Mouse (Mus musculus) Muller cell, postnatal 12 days (primary cell): ENCODE results near the gene Bmp8a.
"Not testable (repeated sequence)": the region's sequence is repeated elsewhere in the genome, so short reads cannot be mapped to it uniquely, and the experiment has no call there.

Experiments
- DNase-seq: peaks from one replicate; pipeline ENCODE4 v3.0.0-alpha.2; 2015; ENCODE audit errors: inconsistent ontology term

The Bmp8a gene

DNA sequence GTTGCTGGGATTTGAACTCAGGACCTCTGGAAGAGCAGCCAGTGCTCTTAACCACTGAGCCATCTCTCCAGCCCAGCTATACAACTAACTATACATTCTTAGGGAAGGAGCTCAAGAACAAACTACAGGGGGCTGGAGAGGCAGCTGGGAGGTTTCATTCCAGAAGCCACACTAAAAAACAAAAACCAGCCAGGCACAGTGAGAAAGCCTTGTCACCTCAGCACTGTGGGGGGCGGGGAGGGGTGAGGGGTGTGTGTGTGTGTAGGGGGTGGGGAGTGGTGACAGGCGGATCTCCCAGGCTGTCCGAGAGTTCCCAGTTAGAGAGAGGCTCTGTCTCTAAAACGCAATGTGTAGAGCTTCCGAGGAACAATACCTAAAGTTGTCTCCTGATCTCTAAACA, 11.7 kb downstream of the Bmp8a start:
- no peak for DNase-seq

DNA sequence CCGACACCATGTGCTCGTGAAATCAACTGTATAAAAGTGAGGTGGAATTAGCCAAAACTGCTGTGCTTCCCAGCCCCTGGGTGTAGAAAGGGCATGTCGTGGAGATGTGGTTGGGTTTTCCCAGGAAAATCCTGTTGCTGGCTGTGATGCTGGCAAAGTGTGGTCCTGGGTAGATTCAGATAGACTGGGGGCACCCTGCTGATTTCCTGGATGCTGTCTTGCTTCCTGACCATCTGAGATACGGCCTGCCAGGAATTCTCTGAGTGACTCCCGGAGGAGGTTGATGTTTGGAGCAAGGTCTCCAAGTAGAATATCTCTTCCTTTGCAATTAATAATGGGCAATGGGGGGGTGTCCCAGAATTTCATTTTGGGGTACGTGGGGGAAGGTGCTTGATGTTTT, 14.1 kb downstream of the Bmp8a start:
- DNase-seq = no peak

DNA sequence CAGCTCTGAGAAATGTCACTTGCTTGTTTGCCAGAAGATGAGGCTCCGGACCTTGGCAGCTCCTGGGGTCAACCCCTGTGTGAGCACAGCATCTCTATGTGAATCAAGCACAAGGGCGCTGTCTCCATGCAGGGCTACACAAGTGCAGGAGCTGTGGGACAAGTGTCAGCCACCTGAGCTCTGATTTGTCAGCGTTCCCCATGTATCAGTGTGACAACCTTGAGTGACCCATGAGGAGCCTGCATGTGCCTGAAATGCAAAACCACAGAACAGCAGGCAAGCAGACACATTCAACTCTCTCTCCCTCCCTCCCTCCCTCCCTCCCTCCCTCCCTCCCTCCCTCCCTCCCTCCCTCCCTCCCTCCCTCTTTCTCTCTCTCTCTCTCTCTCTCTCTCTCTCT, 15.4 kb downstream of the Bmp8a start:
- DNase-seq = no peak

DNA sequence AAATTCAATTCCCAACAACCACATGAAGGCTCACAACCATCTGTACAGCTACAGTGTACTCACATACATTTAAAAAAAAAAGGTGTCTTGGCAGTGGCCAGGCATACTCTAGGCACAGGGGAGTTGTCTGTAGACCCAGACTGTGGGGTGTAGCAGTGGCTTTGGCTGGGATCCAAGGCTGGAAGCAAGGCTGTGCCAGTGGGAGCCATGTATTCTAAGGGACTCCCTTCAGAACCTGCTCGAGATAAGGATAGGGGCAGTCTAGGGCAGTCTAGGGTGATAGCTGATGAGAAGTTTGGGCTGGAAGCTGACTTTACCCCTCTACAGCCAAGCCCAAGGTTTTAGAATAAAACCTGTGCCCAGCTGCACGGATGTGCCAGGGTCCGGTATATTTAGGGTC, 17.0 kb downstream of the Bmp8a start:
- DNase-seq = no peak

DNA sequence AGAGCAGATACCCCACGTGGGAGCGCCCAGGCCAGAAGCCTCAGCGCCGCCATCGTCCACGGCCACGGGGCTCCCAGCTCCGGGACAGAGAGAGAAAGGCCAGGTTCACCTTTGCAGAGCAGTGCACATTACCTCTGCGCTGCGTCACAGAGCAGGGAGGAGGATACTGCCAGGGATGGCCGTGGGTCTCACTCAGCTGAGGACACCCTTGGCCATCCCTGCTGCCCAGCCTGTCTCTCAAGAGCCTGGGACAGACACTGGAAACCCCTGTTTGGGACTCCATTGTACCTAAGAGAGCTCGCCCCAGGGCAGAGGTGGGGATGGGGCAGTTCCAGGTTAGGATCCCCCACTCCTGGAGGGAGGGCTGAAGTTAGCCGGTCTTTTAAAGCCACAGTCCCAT, 19.5 kb downstream of the Bmp8a start, which contains the start of gene Oxct2a:
TSS of gene Oxct2a (minus strand) at position 101 of the 400 bp plus-strand sequence.
- DNase-seq = no peak

DNA sequence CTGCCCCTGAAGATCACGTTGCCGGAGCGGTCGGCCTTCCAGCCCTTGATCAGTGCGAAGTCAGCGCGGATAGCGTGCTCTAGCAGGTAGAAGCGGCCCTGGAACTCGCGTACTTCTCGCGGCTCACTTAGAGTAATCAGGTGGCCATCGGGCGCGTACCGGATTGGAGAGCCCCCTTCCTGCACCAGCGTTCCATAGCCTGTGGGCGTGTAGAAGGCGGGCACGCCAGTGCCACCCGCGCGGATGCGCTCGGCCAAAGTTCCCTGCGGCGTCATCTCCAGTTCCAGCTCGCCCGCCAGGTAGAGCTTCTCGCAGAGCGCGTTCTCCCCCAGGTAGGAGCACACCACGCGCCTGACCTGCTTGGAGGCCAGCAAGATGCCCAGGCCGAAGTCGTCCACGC, 20.1 kb downstream of the Bmp8a start:
- not testable (repeated sequence) for DNase-seq

DNA sequence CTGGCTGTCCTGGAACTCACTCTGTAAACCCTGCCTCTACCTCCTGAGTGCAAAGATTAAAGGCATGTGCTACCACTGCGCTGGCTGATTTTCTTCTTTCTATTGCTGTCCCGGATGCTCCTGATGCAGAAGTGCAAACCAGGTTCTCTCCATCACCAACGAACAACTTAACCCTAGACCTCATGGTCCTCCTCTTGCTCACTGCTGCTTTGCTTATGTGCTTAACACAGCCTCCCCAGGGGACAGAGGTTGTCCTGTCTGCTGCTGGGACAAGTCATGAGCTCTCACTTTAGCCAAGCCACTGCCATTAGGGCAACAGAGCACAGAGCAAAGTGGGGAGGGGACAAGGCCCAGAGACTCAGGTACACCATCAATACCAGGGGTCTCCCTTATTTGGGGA, 28.6 kb downstream of the Bmp8a start:
- DNase-seq = no peak

DNA sequence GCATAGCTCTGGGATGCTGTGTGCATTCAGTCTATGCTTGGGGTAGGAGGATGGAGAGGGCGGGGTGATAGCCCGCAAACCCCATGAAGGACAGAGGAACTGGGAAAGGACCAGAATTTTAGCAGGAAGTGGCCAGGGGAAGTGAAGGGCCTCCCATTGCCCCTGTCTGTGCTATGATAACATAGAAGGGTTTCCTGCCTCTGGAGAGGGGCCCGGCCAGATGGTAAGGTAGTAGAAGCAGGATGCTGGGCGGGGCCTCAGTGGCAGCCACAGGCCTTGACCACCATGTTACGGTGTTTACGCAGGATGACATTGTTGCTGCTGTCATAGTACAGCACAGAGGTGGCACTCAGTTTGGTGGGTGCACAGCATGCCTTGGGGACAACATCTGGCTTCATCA, 30.0 kb downstream of the Bmp8a start:
- DNase-seq = no peak

DNA sequence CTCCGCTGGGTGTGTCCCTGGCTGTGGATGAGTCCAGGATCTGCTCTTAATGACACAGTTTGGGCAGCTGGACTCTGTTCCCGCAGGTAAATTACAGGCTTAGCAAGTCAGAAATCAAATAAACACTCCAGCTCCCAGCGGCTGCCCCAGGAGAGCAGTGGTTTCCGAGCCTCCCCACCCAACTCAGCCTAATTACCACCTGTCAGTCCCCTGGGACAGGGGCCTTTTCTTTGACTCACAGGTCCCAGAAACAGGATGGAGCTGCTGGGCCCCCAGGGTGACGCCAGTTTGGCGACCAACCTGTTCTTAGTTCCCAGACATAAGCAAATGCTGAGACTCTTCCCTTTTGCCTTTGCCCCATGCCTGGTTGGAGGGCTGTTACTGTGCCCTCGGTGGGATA, 31.2 kb downstream of the Bmp8a start:
- no peak for DNase-seq

DNA sequence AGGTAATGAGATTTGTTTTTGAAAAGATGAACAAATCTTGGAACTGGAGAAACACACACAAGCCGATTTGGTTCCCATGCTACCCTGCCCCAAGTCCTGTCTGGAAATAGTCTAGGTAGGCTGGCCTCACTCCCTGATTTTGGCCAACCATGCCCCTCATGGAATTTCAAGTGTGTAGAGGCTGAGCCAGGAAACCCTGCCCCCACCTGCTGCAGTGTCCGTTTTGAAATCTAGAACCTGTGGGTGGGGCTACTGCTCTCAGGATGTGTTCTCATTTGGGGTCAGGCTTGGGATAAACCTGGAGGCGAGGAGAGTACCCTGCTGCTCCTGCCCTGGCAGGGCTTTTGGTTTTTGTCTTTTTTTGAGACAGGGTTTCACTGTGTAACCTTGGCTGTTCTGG, 34.8 kb downstream of the Bmp8a start:
- peak; percentile 9 for DNase-seq

DNA sequence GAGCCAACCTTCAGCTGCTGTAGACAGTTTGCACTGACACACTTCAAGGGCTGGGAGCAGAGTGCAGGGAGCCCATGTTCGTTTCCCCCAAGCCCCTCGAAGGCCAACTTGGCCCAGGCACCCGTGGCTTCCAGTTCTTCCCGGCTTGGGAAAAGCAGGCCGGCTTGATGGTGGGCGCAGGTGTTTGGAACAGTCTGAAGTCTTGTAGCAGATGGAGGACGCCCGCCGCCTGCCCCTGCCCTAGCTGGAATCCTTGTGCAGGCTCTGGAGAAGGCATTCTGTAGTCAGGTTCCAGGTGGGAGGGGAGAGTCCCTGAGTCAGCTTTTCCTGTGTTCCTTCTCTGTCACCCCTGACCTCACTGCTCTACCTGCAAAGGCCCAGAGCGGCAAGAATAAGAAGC, 36.1 kb downstream of the Bmp8a start:
- DNase-seq = no peak

DNA sequence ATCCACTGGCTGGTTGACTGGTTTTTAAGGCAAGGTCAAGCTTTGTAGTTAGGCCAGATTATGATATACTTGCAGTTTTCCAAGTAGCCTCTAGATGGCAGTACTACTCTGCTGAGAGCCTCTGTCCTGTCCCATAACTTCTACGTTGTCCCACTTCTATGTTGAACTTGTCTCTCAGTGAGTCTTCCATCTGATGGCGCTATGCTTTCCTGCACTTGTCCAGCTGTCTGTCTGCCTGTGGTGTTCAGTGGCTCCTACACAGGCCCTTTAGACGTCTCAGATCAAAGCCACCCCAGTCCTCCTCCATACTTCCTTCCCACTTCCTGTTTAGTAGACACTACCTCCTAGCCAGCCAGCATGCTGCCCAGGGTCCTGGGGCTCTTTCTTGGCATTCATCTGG, 37.3 kb downstream of the Bmp8a start:
- DNase-seq = peak; percentile 66

DNA sequence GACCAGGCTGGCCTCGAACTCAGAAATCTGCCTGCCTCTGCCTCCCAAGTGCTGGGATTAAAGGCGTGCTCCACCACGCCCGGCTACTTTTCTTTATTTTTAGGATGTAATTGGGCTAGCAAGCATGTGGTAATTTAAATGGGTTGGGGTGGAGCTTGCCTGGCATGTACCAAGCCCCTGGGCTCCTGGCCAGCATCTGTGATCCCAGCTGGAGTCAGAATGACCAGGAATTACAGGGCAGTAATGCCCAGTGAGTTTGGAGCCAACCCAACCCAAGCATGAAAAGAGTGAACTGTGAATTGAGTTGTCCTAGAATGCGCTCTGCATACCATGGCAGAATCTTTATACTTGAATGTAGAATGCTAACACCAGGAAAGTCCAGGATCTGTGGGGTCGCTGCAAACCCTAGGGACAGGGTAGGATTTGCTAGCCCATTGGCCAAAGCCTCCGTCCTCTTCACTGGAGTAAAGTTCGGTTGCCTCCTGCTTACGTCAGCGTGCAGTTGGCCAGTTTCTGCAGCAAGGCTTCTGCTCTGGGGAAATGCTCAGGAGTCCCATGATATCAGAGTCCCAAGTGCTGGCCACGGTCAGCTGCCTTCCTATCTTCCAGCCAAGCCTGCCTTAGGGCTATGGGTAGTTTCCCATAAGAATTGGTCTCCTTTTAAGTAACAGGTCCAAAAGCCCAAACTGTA, 43.9 kb downstream of the Bmp8a start:
- DNase-seq = peak; percentile 81

DNA sequence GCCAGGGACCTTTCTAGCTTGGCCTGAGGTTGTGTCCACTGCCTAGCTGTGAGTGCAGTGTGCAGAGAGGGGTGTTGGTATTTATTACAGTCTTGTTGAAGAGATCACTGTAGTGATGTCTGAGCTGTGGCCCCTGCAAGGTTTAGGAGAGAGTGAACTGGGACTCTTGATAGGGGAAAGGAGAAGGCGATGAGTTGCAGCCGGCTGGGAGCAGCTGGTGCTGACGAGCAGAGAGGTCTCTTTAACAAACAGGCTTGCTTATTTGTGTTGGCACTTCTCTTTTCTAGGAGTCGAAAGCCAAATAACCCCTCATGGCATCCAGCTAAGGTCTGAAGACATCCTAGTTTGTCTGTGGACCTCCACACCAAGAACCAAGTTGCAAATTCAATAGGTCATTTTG, 44.8 kb downstream of the Bmp8a start:
- no peak for DNase-seq

DNA sequence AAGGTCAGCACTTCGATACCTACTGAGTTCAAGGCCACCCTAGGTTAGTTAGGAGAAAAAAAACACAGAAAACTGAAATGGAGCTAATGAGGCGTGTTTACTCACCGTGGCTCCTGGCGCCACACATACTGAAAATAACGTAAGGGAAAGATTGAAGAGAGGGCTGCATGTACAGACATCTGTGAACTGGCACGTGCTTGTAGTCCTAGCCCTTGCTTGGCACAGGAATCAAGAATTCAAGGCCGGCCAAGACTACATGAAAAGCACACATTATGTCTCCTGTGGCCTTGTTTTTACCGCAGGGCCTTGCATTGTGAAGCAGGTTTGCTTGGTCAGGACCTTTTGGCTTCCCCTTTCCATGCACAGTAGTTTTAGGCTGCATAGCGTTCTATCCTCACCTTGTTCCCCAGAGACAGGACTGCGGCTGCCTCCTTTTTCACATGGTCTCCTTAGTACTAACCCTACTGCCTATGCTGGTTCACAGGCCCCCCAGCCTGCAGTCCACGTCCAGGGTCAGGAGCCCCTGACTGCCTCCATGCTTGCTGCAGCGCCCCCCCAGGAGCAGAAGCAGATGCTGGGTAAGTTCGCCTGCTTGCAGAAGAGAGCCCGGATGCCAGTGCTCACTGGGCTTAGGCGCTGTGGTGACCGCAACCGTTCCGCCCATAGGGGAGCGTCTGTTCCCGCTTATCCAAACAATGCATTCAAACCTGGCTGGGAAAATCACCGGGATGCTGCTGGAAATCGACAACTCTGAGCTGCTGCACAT, 45.7 kb downstream of the Bmp8a start:
- DNase-seq = no peak

DNA sequence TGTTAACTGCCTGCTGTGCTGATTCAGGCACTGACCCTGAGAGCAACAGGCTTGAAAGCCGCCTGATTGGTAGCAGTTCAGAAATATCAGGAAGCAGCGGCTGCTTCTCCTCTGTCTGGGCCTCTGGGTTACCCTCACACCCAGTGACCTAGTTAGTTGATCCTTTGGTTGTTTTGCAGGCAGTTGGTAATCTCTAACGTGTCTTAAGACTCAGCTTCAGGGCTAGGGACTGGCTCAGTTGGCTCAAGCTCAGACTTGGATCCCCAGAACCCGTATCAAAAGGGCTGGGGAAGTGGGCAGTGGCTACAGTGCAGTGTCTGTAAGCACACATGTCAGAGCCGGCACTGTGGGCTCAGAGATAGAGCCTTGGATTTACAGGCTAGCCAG, 46.9 kb downstream of the Bmp8a start:
- no peak for DNase-seq

DNA sequence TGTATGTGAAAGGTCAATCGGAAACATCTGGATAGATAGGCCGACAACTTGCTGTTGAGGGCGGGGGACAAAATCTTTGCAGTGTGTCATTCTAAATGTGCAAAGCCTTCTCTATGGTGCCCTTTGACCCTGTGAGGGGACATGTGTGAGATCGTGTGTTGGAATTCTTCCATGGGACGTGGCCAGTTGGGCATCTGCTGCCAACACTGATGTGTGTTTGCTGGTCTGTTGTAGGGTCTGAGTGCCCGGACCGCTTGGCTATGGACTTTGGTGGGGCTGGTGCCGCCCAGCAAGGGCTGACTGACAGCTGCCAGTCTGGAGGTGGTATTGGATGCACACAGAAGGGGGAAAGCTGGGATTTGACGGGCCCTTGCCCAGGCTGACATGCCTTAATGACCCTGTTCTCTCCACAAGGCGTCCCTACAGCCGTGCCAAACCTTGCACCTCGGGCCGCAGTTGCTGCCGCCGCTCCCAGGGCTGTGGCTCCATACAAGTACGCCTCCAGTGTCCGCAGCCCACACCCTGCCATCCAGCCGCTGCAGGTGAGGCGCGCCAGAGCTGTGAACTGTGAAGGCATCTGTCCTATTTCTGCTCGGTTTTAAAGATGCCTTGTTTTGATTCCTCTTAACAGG, 47.4 kb downstream of the Bmp8a start:
- DNase-seq = no peak

DNA sequence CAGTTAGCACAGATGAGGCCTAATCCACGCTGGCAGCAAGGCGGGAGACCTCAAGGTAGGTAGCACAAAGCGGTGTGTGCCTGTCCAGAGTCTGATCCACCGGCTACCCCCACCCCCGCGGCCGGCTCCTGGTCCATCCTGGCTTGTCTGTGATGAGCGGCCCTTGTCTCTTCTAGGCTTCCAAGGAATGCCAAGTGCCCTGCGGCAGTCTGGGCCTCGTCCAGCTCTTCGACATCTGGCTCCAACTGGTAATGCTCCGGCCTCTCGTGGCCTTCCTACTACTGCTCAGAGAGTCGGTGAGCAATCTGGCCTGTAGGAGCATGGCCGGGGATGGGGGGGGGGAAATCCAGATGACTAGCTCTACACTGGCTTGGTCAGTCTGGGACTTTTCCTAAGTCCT, 48.0 kb downstream of the Bmp8a start:
- DNase-seq = not testable (repeated sequence)

DNA sequence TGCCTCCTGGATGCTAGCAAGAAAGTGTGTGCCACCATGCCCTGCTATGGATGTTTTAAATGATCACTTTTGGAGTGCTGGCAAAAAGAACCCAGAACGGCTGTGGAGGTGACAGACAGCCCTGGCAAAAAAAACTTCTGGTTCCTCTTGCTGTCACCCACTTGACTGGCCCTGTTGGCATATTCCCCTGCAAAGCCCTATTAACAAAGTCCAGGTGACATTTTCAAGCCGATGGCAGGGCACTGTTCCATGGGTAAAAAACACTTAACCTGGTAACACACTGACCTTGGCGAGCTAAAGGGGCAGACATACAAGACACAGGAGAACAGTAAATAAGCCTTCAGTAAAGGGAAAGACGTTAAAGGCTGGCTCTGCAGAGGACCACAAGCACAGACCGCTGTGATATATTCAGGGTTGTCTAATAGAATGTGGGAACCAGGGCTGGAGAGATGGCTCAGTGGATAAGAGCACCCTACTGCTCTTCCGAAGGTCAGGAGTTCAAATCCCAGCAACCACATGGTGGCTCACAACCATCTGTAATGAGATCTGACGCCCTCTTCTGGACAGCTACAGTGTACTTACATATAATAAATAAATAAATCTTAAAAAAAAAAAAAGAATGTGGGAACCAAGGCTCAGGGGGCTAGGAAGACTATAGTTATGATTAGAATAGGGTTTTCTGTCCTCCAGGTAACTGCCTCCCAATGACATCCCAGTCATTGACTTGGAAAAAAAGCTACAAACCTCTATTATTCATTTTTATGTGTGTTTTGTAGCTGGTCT, 49.2 kb downstream of the Bmp8a start:
- no peak for DNase-seq

DNA sequence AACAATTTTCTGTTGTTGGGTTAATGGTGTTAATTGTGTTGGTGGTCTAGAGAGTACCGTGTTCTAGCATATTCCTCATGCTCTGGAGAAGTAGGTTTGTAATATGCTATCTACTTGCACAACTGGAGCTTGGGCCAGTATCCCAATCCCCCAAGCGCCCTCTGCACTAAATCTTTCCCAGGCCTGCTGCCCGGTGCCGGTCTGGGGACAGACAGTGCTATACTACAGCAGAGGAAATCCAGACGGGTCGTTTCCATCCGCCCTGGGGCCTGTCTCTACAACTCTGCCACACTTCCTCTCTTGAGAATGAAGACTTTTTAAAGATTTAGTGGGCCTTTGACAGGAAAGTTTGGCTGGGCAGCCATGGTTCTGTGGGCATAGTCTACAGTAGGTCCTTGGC, 50.1 kb downstream of the Bmp8a start:
- DNase-seq = no peak

DNA sequence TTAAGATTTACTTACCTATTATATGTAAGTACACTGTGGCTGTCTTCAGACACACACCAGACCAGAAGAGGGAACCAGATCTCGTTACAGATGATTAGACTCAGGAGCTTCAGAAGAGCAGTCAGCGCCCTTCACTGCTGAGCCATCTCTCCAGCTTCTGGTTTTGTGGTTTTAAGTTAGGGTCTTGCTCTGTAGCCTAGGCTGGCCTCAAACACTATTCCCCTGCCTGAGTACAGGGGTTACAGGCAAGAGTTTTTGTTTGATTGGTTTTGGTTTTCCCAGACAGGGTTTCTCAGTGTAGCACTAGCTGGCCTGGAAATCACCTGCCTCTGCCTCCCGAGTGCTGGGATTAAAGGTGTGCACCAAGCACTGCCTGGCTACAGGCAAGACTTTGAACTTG, 50.7 kb downstream of the Bmp8a start:
- no peak for DNase-seq

DNA sequence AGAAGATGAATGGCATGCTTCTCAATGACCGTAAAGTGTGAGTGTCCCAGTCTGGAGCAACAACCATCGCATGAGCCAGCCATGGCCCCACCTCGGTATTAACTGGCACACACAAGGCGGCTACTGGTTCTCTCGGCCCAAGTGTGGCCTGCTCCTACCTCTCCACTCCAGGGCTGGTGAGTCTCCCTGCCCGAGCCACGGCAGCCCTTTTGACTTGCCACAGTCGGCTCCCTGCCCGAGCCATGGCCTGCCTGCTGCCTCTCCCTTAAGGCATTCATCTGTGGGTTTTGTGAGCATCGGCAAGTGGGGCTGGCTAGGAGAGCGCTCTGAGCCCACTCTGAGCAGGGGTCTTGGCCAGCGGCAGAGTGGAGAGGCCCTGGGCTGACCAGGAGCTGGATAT, 54.0 kb downstream of the Bmp8a start:
- DNase-seq = no peak
